Mouse (Mus musculus) kidney, adult 9 months (tissue): ENCODE measurements around the gene Btbd11.
"Not testable (repeated sequence)": the region's sequence is repeated elsewhere in the genome, so short reads cannot be mapped to it uniquely, and the experiment has no call there.

Source experiments
- DNase-seq: peaks from one replicate; pipeline ENCODE4 v3.0.0; 2022

Btbd11 gene

DNA sequence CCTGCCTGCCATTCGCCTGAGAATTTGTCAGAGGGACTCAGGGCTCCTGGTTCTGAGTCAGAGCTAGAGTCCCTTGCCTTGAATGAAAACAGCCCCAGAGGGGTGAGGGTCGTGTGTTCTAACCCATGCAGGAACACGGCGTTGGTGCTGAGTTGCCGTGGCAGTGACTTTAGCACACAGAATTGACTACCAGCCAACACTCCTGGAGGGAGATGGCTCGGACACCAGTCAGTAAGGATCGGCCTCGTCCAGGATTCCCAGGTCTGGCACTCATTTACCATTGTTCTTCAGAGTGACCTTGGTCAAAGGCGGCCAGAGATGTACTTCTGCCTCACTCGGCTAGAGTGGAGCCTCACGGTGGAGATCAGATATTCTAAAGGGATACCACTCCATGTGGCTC, 215.9 kb downstream of the Btbd11 start:
- DNase-seq = peak; percentile 8

GRCm38 (mm10) chr10:85604556-85604955, 217.9 kb downstream of the Btbd11 start:
- DNase-seq = no peak

DNA sequence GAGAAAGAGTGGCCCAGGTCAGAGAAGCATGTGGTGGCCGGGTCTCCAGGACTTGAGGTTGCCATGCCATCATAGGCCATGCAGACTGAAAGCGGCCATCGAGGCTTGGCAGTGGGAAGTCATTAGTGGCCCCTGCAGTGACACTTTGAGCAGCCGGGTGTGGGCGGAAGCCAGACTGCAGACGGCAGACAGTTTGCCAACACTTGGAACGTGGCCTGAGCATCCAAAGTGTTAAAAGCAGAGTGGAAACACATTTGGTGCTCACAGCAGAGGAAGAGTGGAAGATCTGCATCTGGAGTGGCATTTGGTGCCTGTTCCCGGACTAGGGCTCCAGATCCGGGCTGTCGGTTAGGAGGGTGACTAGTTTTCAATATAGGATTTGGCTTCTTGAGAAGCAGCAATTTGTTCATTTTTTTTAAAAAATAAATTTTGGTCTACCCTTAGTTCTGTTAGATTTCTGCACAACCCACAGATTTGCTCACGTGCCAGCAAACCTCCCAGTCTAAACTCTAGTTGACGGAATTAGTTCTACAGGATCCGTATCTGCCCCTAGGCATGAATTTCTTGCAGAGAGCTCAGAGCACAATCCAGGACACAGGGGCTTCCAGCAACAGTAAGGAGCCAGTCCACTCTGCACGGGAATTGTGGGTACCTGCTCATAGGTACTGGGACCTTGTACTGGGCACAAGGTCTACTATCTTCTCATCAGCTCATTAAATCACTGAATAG, 222.1 kb downstream of the Btbd11 start:
- no peak for DNase-seq

DNA sequence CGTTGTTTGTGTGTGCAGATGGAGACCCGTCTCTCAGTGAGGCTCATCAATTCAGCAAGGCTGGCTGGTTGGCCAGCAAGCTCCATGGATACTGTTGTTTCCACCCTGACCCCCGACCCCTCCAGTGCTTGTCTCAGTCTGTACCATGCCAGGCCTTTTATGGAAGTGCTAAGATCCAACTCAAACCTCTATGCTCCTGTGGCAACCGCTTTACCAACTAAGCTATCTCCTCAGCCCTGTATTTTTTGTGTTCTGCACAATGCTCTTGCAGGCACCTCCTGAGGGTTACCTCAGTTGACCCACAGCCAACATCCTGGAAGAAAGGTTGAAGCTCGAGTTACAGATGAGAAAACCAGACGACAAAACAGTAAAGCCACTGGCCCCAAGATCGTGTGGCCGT, 230.5 kb downstream of the Btbd11 start:
- DNase-seq = no peak

GRCm38 (mm10) chr10:85617501-85618417, 231.1 kb downstream of the Btbd11 start:
- DNase-seq = no peak

DNA sequence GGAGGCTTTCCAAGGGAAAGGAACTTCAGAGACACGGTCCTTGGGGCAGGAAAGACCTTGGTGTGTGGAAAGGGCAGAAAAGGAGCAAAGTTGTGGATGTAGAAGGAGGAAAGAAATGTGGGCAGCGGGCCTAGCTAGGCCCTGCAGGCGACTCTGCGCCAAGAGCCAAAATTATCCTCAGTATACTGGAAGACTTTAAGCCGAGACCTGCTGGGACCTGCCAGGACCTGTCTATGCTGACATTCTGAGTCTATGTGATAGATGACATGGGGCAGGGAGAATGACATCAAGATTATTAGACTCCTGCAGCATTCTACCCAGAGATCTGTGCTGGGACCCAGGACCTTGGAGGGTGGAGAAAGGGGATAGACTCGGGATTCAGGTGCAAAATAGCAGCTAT, 234.5 kb downstream of the Btbd11 start:
- no peak for DNase-seq

GRCm38 (mm10) chr10:85624504-85625169, 238.0 kb downstream of the Btbd11 start:
- peak; percentile 40 for DNase-seq

DNA sequence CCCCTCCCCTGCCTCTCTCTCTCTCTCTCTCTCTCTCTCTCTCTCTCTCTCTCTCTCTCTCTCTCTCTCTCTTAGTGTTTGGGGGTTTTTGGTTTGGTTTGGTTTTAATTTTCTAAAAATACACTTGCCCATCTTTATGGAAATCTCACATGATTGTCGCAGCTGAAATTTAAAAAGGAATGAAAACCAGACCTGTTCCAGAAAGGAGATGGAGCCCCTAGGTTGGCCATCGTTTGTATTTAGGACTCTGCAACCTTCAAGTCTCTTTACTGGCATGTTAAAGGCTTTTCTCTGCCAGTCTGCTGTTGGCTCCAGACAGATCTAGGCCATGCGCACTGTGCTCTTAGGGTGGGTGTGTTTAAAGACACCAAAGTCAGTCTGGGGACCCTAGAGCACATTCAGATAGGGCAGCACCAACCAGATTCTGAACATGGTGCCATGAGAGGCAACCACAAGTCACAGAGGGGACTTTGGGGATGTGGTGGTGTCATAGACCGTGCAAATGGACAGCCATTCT, 238.6 kb downstream of the Btbd11 start:
- DNase-seq = no peak

DNA sequence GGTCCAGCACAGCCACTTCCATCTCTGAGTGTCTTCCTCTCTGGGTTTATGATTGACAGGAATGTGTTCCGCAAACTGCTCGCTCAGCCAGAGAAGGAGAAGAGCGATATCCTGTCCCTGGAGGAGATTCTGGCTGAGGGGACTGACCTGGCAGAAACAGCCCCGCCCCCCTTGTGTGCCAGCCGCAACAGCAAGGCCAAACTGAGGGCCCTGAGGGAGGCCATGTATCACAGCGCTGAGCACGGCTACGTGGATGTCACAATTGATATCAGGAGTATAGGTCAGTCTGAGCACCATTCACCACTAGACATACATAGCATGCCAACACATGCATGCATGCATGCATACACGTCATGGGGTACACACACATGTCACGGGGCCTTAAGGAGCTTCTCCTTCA, 245.4 kb downstream of the Btbd11 start:
- DNase-seq = peak; percentile 22

- no peak for DNase-seq
Observed at GRCm38 (mm10) chr10:85633577-85633976, 247.0 kb downstream of the Btbd11 start.

DNA sequence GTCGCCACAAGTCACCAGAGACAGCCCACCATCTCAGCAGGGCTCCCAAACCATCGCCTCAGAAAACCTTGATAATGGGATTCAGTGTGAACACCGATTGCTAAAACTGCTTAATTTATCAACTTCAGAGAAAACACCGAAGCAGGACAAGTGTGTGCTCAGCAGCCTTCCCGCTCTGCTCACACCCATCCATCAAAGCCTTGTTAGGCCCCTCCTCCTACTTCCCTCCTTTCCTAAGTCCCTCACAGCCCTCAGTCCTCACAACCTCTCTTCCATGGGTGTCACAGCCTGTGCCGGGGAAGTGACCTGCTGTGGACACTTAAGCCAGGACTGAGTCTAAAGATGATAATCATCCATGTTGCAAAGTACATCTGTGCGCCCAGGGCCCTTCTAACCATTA, 251.0 kb downstream of the Btbd11 start:
- DNase-seq = no peak

DNA sequence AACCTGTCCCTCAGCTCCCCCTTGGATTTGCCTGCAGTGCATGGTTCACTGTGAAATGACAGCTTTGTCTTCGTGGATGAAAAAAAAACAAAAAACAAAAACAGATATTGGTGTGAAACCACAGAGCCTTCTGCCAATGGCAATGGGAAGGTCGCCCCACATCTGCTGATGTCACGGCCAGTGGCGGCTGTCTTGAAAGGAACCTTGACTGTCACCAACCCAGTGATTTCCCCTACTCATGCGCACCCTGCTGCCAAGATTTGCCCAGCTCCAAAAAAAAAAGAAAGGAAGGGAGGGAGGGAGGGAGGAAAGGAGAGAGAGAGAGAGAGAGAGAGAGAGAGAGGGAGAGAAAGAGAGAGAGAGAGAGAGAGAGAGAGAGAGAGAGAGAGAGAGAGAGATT, 251.5 kb downstream of the Btbd11 start:
- no peak for DNase-seq

DNA sequence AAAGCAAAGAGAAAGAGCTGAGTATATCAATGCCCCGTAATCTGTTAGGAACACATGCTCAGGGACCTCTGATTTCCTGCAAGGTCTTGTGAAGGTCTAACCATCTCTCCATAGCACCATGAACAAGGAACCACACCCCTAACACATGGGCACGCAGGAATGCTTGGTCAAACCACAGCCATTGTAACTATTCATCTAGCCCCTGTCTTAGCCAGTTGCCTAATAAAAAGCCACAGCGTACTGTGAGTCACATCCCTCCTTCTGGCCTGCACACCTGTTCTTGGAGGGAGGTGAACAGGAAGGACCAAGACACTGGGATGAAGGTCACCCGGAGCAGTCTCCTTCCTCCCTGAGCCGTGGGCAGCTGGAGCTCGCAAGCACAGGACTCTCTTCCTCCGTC, 253.0 kb downstream of the Btbd11 start:
- DNase-seq = no peak

GRCm38 (mm10) chr10:85640408-85640807, 253.8 kb downstream of the Btbd11 start:
- DNase-seq = no peak

DNA sequence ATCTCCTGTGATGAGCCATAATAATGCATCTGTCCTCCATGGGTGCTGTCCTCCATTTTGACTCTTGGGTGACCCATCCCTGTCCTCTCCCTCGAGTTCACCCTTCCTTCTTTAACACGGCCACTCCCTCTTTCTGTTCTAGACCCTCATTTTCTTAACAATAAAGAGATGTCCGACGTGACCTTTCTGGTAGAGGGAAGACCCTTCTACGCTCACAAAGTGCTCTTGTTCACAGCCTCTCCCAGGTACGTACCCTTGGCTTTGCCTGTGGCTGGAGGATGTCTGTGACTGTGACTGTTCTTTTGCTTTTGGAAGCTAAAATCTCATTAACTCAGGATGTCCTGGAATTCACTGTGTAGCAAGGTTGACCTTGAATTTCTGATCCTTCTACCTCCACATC, 258.7 kb downstream of the Btbd11 start:
- DNase-seq = no peak

DNA sequence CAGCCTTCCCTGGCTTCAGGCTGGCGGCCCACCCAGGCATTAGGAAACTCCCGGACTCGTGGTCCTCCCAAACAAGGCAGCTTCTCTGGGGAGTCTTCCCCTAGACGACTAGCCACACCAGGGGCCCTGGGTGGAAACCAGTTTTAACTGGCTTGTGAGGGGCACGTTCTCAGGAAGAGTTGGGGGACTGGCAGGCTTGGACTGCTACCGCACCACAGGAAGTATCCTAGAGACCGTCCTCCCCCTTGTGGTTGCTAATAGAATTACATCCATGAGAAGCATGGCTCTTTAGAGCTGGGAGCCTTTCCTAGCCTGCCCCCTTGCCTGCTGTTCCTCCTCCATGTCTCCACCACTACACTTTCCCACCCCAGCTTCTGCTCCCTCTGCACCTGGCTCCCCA, 265.1 kb downstream of the Btbd11 start:
- peak; percentile 36 for DNase-seq

GRCm38 (mm10) chr10:85655881-85656280, 269.3 kb downstream of the Btbd11 start:
- no peak for DNase-seq

DNA sequence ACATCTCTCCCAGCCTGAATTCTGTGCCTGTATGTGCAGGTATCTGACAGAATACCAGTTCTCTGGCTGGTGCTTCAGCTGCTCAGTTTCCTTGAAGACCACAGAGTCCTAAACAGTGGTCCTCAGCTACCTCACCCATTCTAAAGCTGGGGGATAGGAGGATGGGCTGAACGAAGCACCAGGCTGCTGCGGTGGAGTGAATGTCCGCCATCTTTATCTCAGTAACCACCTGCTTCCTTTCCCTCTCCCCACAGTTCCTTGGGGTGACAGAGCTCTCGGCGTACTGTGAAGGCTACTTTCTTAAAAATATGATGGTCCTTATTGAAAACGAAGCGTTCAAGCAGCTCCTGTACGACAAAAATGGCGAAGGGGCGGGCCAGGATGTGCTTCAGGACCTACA, 271.3 kb downstream of the Btbd11 start:
- no peak for DNase-seq

DNA sequence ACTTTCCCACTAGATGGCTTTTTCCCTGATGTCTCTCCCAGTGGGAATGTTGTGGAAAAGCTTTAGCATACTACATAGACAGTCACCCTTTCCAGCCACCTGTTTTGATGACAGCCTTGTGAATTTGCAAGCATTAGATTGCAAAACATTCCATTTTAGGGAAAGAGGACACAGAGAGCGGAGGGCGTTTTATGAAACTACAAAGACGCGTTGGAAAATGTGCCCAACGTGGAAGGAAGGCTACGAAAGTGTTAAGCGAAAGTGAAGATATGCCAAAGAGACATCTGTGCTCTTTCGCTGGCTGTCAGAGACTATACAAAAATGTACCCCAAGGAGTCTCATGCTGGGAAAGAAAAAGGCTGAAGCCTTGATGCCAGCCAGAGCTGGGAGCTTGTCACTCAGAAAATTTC, 286.9 kb downstream of the Btbd11 start:
- DNase-seq = no peak

- DNase-seq = peak; percentile 40
Observed at GRCm38 (mm10) chr10:85678635-85679034, 292.0 kb downstream of the Btbd11 start.

GRCm38 (mm10) chr10:85682446-85682845, 295.8 kb downstream of the Btbd11 start:
- DNase-seq = no peak

DNA sequence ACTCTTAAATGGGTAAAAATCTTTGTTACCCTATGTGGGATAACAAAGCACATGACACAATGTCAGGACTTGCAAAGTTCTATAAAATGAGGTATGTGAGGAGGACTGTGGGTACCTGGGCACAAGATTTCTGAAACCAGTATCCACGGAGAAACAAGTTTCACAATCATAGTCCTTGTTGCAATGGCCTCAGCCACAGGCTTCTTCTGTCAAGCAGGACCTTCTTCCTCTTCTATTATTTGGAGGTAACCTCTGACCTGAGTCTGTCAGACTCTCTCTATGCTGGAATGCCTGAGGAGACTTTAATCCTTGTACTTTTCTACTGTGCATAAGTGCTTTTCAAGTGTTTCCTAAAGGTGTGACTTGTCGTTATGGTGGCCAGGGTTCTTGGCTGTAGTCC, 307.8 kb downstream of the Btbd11 start:
- not testable (repeated sequence) for DNase-seq

- DNase-seq = no peak
Observed at GRCm38 (mm10) chr10:85699721-85700120, 313.1 kb downstream of the Btbd11 start.
